Mouse (Mus musculus): ENCODE measurements around the gene Gm3880. TPM values are rescaled to one million over a fixed set of nuclear protein-coding genes. Genes with fewer than 3 reads are reported as not detected.

Gene Gm3880
- not detected for total RNA-seq (2023)

GRCm38 (mm10) chrX:102686872-102687271, at the start of gene Gm3880:
TSS of gene Gm3880 (minus strand) at chrX:102686972.

GRCm38 (mm10) chrX:102707535-102707934, 20.8 kb upstream of the Gm3880 start, which contains the start of the genes Gm9112 and Dmrtc1b:
TSS of gene Gm9112 (minus strand) at chrX:102707635.
TSS of gene Dmrtc1b (plus strand) at chrX:102707865.

GRCm38 (mm10) chrX:102643823-102644572, 42.8 kb downstream of the Gm3880 start, which contains the start of gene Phka1:
TSS of gene Phka1 (minus strand) at chrX:102644246.

Other genes with a start within 250 kb of the Gm3880 start
- 17.5 TPM for gene Hdac8, start 181.6 kb downstream of the Gm3880 start, total RNA-seq (2023)
- 1.0 TPM for gene Phka1, start 42.7 kb downstream of the Gm3880 start, total RNA-seq (2023)
- gene Gm9112, start 20.7 kb upstream of the Gm3880 start, total RNA-seq (2023): not detected
- gene Dmrtc1b, start 20.9 kb upstream of the Gm3880 start, total RNA-seq (2023): not detected
- gene Dmrtc1c1, start 116.0 kb upstream of the Gm3880 start, total RNA-seq (2023): not detected
- gene Dmrtc1c2, start 167.6 kb upstream of the Gm3880 start, total RNA-seq (2023): not detected
- not detected for gene 1700031F05Rik, start 181.0 kb upstream of the Gm3880 start, total RNA-seq (2023)
- gene Dmrtc1a, start 221.7 kb upstream of the Gm3880 start, total RNA-seq (2023): not detected
- gene 1700011M02Rik, start 221.9 kb upstream of the Gm3880 start, total RNA-seq (2023): not detected
- not detected for gene 1700018G05Rik, start 241.4 kb upstream of the Gm3880 start, total RNA-seq (2023)